Mouse (Mus musculus) embryonic facial prominence, embryonic 13.5 days (tissue): Measurements from ENCODE around the gene Tctn3. TPM values are rescaled to one million over a fixed set of nuclear protein-coding genes. Genes with fewer than 3 reads are reported as not detected.
"Not testable (repeated sequence)": the region's sequence is repeated elsewhere in the genome, so short reads cannot be mapped to it uniquely, and the experiment has no call there.

Experiments
- ATAC-seq: fragments of 200-750 bp; cut with Nextera tagmentation; 2 replicates; pipeline ENCODE4 v1.8.0; 2017; ENCODE audit warnings: low read depth; ENCODE audit not compliant: insufficient number of reproducible peaks, insufficient read depth, low FRiP score, low TSS enrichment
- H3K27ac ChIP-seq: fragments of 300-500 bp; sonication (generic); 2 replicates; pipeline ENCODE4 v1.5.1; 2015; ENCODE audit warnings: moderate library complexity, mild to moderate bottlenecking, inconsistent platforms
- H3K27me3 ChIP-seq: fragments of 300-500 bp; sonication (generic); 2 replicates; pipeline ENCODE4 v1.6.1; 2015; ENCODE audit warnings: mild to moderate bottlenecking, inconsistent platforms
- H3K36me3 ChIP-seq: fragments of 300-500 bp; sonication (generic); 2 replicates; pipeline ENCODE4 v1.6.1; 2015; ENCODE audit warnings: mild to moderate bottlenecking, inconsistent platforms
- H3K4me1 ChIP-seq: fragments of 300-500 bp; sonication (generic); 2 replicates; pipeline ENCODE4 v1.6.1; 2015; ENCODE audit warnings: inconsistent platforms
- H3K4me2 ChIP-seq: fragments of 300-500 bp; sonication (generic); 2 replicates; pipeline ENCODE4 v1.6.1; 2015; ENCODE audit warnings: moderate library complexity, mild to moderate bottlenecking, inconsistent platforms
- H3K4me3 ChIP-seq: fragments of 300-500 bp; sonication (generic); 2 replicates; pipeline ENCODE4 v1.5.1; 2015; ENCODE audit warnings: mild to moderate bottlenecking, inconsistent platforms
- H3K9ac ChIP-seq: fragments of 300-500 bp; sonication (generic); 2 replicates; pipeline ENCODE4 v1.6.1; 2015; ENCODE audit warnings: mild to moderate bottlenecking, inconsistent platforms
- H3K9me3 ChIP-seq: fragments of 300-500 bp; sonication (generic); 2 replicates; pipeline ENCODE4 v1.6.1; 2016; ENCODE audit warnings: inconsistent platforms
- WGBS: fragments of 180-500 bp; shearing (Covaris S2); methylation state at CpG from one replicate; pipeline ENCODE4 v1.1.7; 2015; ENCODE audit warnings: mixed read lengths; 5-methylcytosine and 5-hydroxymethylcytosine counted together
- polyA plus RNA-seq: library from polyadenylated mRNA; unstranded; fragments of >200 nt; fragmentation: Nextera tagmentation; extraction: Ambion mirVana; gene quantifications from 2 replicates; pipeline ENCODE4 v1.2.1, GENCODE M21; 2015

Tctn3 gene
- polyA plus RNA-seq, 1 experiment from 2014 or later: 17.0 TPM

DNA sequence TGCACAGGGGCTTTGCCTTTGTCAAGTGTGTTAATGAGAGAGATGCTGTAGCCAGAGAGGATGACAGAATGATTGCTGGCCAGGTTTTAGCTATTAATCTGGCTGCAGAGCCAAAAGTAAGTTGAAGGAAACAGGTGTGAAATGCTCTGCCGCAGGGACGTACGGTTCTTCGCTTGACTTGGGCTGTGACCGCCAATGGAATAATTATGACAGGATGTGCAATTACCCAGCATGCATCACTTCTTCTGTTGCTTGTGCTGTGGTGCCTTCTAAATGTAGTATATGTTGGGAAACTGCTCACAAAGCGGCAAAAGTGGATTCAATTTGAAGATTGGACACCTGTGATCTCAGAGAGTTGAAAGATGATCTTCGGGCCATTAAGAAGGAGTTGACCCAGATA lies 4.0 kb upstream of the Tctn3 start:
- WGBS: 77% methylated on average over 7 of the region's 7 CpGs
- H3K4me1 ChIP-seq: peaks cover 6% of the 10 kb centered on the region
- no peak for ATAC-seq

DNA sequence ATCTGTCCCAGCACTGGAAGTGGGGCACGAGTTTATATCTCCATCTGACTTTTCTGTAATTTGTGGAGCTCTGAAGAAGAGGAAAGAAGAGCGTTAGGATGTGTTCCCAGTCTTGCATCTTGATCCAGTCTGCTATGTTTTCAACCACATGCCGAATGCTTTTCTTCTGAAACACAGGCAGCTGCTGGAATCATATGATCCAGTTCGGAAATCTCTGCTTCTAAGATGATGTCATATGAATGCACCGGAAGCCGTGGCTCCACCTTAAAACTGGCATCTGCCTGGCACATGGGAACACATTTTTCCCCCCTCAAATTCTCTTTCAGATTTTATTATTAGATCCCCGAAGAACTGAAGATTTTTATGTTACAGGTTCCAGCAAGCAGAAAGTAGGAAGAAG lies 2.8 kb upstream of the Tctn3 start:
- Histone ChIP-seq H3K4me2 (no peak overlapping the region), H3K9ac (no peak overlapping the region), H3K9me3 (no peaks in the 10 kb centered on the region), H3K4me3 (no peak overlapping the region), H3K27ac (no peak overlapping the region), H3K36me3 (no peaks in the 10 kb centered on the region), H3K27me3 (no peaks in the 10 kb centered on the region), H3K4me1 (peaks cover 7% of the 10 kb centered on the region)
- ATAC-seq: no peak
- WGBS: 57% methylated on average over 7 of the region's 7 CpGs

More for the DNA sequence above, 4.0 kb upstream of the Tctn3 start:
- no peak overlapping the region for H3K27ac ChIP-seq
- H3K9ac ChIP-seq: no peak overlapping the region
- no peak overlapping the region for H3K4me2 ChIP-seq
- H3K36me3 ChIP-seq: no peaks in the 10 kb centered on the region
- H3K27me3 ChIP-seq: no peaks in the 10 kb centered on the region
- no peaks in the 10 kb centered on the region for H3K9me3 ChIP-seq
- H3K4me3 ChIP-seq: no peak overlapping the region

DNA sequence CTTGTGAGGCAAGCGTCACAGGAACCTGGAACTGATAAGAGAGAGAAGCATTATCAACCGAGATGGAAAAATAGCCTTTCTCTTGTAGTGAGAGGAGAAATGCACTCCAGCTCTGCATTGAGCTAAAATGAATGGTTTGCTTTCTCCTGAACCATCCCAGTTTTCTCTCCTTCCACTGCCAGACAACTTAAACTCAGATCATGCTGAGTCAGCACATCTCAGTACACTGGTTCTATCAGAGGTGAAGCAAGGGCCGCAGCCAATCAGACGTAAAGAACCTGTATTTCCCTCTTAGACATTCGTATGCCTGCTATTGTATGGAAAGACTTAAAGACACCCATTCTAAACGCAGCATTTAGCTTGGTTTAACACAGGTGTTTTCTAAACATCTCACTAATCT lies 4.4 kb downstream of the Tctn3 start:
- Histone ChIP-seq H3K4me1 (peaks cover 7% of the 10 kb centered on the region), H3K27me3 (no peaks in the 10 kb centered on the region), H3K27ac (no peak overlapping the region), H3K4me2 (no peak overlapping the region), H3K36me3 (peaks cover 50% of the 10 kb centered on the region), H3K9ac (no peak overlapping the region), H3K9me3 (no peaks in the 10 kb centered on the region), H3K4me3 (no peak overlapping the region)
- no peak for ATAC-seq
- WGBS: 93% methylated on average over 6 of the region's 6 CpGs

DNA sequence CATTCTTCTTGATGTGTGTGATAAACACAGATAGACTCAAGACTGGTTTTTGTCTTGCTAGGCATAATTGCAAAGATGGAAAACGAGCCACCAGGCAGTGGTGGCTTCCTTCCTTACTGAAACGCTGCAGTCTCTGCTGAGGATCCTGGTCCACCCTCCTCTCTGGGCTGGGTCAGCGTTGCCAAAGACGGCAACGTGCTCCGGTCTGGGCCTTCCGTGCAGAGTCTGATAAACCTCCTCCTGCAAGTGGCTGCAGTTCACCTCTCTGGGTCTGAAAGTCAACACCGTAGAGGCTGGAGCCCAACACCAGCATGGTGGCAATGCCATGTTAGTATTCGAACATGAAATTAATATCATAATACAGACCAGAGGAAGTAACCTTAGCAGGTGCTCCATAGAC lies 6.8 kb downstream of the Tctn3 start:
- H3K9ac ChIP-seq: no peak overlapping the region
- no peaks in the 10 kb centered on the region for H3K27me3 ChIP-seq
- no peaks in the 10 kb centered on the region for H3K9me3 ChIP-seq
- H3K4me1 ChIP-seq: no peaks in the 10 kb centered on the region
- no peak overlapping the region for H3K4me3 ChIP-seq
- H3K36me3 ChIP-seq: peaks cover 51% of the 10 kb centered on the region
- no peak for ATAC-seq
- H3K27ac ChIP-seq: no peak overlapping the region
- no peak overlapping the region for H3K4me2 ChIP-seq
- 95% methylated on average over 9 of the region's 9 CpGs for WGBS

DNA sequence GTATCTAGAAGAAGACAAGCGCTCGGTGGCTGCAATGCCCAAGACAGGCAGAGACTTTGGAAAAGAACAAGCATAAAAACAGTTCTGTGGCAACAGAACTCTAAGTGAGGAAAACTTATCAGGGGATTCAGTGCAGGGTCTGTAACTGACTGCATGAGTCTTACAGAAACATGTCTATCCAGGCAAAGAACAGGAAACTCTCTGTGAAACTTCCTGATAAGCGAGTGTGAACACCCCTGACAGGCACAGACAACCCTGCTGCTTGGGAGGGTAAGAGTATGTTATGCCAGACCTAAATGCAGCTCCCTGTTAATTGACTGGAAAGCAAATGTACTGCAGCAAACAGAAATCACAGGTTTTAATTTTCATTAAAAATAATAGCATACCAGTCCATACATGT lies 10.2 kb downstream of the Tctn3 start:
- WGBS: 89% methylated on average over 3 of the region's 3 CpGs

DNA sequence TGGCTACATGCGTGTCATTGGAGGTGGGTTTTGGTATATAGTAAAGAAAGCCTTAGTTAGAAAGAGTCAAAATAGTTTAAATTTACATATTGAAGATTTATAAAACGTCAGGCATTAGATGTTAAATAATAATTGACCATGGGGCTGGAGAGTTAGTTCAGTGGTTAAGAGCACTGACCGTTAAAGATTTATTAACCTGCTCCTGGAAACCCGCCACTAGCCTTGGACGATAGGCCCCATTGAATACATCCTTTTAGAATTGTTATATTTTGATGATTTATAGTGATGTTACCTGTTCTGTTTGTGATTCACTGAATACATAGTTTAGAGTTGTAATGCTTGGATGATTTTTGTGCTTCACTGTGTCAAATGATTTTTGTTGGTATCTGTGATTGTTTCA lies 11.2 kb downstream of the Tctn3 start:
- not testable (repeated sequence) for H3K9me3 ChIP-seq, H3K9ac ChIP-seq, H3K27ac ChIP-seq, H3K4me2 ChIP-seq, H3K4me3 ChIP-seq, H3K4me1 ChIP-seq, ATAC-seq, H3K27me3 ChIP-seq
- H3K36me3 ChIP-seq: peaks cover 40% of the 10 kb centered on the region
- 89% methylated on average over 5 of the region's 5 CpGs for WGBS

More for the DNA sequence above, 10.2 kb downstream of the Tctn3 start:
- no peaks in the 10 kb centered on the region for H3K9me3 ChIP-seq
- no peak for ATAC-seq
- H3K9ac ChIP-seq: no peak overlapping the region
- H3K4me2 ChIP-seq: no peak overlapping the region
- no peak overlapping the region for H3K4me3 ChIP-seq
- H3K27ac ChIP-seq: no peak overlapping the region
- H3K27me3 ChIP-seq: no peaks in the 10 kb centered on the region
- no peaks in the 10 kb centered on the region for H3K4me1 ChIP-seq
- H3K36me3 ChIP-seq: peaks cover 43% of the 10 kb centered on the region

DNA sequence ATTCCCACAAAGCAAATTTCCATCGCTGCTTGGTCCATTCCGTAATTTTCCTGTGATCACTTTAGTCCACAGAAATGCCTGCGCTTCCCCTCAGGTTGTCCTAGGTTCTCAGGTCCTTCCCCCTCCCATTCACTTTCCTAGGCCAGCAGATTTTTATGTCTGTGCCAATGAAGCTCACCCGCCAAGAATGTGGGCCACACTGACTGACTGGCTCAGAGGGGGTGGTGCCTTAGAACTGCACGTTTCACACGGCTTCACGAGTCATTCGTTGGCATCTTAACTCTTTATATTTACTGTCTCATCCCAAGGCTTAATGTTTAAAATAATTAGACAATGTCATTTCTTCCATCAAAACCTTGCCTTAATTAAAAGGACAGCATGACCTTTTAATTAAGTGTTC lies 16.2 kb downstream of the Tctn3 start:
- Histone ChIP-seq H3K4me1 (no peaks in the 10 kb centered on the region), H3K27ac (no peak overlapping the region), H3K4me2 (no peak overlapping the region), H3K36me3 (peaks cover 27% of the 10 kb centered on the region), H3K9me3 (no peaks in the 10 kb centered on the region), H3K4me3 (no peak overlapping the region), H3K9ac (no peak overlapping the region), H3K27me3 (no peaks in the 10 kb centered on the region)
- WGBS: 84% methylated on average over 8 of the region's 8 CpGs
- ATAC-seq: no peak

DNA sequence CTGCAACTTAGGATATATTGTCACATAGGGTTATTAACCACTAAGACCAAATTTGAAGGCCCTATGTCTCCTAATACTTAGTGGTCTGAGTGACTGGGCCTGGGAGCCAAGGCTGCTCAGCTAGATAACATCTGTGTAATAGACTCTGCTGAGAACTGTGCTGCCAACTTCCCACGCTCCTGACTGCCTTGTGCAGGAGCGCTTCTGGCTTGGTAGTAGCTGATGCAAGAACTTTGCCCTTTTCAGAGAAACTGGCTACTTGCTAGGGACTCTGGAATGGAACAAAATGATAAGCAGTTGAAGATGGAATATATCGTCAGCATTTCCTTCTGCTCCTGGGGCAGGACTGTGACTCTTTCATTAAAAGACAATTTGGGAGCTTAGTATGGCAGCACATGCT lies 16.8 kb downstream of the Tctn3 start:
- Histone ChIP-seq H3K4me1 (no peaks in the 10 kb centered on the region), H3K36me3 (peaks cover 27% of the 10 kb centered on the region), H3K4me3 (no peak overlapping the region), H3K4me2 (no peak overlapping the region), H3K27ac (no peak overlapping the region), H3K27me3 (no peaks in the 10 kb centered on the region), H3K9me3 (no peaks in the 10 kb centered on the region), H3K9ac (no peak overlapping the region)
- no peak for ATAC-seq
- WGBS: 88% methylated on average over 3 of the region's 3 CpGs

DNA sequence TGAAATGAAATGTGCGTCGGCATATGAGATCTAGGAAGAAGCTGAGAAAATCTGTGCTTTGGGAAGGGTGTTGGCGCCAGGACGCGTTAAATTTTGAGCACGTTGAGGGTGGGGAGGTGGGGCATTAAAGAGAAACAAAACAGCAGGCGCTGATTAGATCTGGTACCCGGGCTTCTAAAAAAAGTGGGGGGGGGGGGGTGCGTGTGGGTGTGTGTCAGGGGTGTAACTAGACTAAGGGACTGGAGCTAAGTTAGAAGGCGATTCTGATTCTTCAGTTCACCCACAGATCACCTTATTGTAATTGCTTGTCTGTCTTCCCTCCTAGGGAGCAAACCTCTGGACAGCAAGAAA lies 22.5 kb downstream of the Tctn3 start:
- H3K4me1 ChIP-seq: peaks cover 17% of the 10 kb centered on the region
- H3K27ac ChIP-seq: peak overlapping the region; percentile 74
- no peaks in the 10 kb centered on the region for H3K27me3 ChIP-seq
- no peak for ATAC-seq
- peaks cover 7% of the 10 kb centered on the region; the same call in 1 of the 2 replicates for H3K36me3 ChIP-seq
- H3K9ac ChIP-seq: peak overlapping the region; percentile 84
- H3K9me3 ChIP-seq: no peaks in the 10 kb centered on the region
- H3K4me3 ChIP-seq: peak overlapping the region; percentile 81
- H3K4me2 ChIP-seq: peak overlapping the region; percentile 82
- WGBS: 1% methylated on average over 10 of the region's 10 CpGs

DNA sequence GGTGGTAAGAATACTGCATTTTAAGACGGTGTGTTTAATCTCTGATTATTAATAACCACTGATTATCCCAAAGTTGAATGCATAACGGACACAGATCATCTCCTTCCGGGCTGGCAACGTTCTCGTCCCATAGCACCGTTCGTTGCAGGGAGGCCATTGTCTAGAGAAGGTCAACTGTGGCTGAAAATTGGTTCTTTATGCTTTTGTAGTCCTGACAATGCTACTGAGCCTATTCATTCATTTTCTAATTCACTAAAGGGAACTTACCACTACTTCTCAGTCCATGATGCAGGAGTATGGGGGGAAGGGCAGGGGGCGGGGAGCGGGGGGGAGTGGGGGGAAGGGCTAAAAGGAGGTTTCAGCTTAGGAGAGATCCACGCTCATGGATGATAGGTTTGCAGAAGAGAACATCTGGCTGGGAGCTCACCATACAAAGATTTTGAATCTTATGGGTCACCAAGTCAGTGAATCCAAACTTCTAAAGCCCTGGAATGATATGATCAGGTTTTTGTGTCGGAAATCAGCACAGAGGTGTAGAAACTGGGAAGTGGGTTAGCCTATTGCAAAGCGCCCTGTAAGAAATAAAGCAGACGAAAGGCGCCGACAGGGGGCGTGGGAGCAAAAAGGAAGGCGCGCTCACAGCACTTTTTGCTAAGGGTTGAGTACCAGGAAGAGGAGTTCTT lies 23.0 kb downstream of the Tctn3 start:
- H3K27me3 ChIP-seq: no peaks in the 10 kb centered on the region
- 0 out of 2 replicates have a peak, but pooled peaks have one; percentile 52 for ATAC-seq
- no peaks in the 10 kb centered on the region for H3K9me3 ChIP-seq
- H3K4me2 ChIP-seq: peak overlapping the region; percentile 82
- peaks cover 5% of the 10 kb centered on the region; the same call in 1 of the 2 replicates for H3K36me3 ChIP-seq
- H3K4me3 ChIP-seq: peak overlapping the region; percentile 81
- under 1% methylated on average over 18 of the region's 18 CpGs for WGBS
- H3K9ac ChIP-seq: peak overlapping the region; percentile 84
- peak overlapping the region; percentile 74 for H3K27ac ChIP-seq
- peaks cover 17% of the 10 kb centered on the region for H3K4me1 ChIP-seq

DNA sequence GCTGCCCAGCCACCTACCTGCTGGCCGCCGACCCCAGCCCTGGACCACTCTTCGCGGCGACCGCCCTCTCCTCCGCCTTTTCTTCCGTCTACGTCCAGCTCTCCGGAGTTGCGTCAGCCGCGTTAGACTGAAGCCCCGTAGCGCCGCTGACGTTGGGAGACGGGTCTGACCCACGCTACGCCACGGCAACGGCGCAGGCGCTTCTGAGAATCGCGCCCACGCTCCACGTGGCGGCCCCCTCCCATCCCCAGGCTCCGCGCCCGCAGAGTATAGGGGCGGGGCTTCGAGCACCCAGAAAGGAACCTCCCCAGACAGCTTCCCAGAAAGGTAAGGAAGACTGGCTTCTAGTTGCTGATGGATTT lies 23.8 kb downstream of the Tctn3 start, which contains the start of gene Aldh18a1:
Gene Aldh18a1, minus strand, starts transcription at position 171 of the 362 bp plus-strand sequence.
- Histone ChIP-seq H3K4me3 (peak within 1 kb of the TSS; percentile 81), H3K9ac (peak within 1 kb of the TSS; percentile 84), H3K27ac (peak within 1 kb of the TSS; percentile 74), H3K9me3 (no peaks in the 10 kb centered on the region), H3K27me3 (no peaks in the 10 kb centered on the region), H3K4me1 (peaks cover 17% of the 10 kb centered on the region), H3K36me3 (peaks cover 12% of the 10 kb centered on the region), H3K4me2 (peak within 1 kb of the TSS; percentile 82)
- peak; percentile 96 for ATAC-seq
- WGBS: under 1% methylated on average over 34 of the region's 34 CpGs

DNA sequence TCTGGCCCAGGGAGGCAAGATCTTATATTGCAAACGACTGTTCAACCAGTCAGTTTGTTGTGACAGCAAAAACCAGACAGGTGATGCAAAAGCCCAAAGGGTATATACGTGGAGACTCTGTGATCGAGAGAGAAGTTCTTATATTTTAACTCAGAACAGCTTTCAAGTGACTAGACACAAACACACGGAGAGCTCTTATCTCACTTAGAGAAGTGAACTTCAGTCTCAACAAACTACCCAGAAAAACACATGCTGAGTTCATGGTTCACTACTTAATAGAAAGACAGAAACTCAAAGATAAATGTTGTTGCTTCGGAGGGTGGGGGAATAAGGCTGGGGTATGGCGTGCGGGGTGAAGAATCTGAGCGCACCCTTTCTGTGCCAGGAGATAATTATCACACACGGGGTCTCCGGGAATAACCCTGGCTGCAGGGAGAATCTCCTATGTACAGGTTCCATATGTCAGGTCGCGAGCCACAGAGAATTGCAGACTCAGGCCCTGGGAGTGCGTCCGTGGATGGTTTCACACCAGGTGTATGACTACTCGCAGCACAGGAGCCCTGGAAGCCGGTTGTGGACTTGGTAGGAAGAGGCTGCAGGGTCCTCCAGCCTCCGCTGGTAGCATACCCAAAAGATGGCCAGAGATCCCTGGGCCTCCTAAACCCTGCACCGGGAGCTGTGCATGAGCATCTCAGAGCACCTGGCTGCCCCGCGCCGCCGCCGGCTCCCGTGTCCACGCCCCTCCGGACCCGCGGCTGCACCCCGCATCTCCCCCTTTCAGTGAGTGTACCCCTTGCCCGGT lies 24.3 kb downstream of the Tctn3 start:
- H3K9me3 ChIP-seq: no peaks in the 10 kb centered on the region
- H3K27me3 ChIP-seq: no peaks in the 10 kb centered on the region
- peaks cover 17% of the 10 kb centered on the region for H3K4me1 ChIP-seq
- H3K36me3 ChIP-seq: peaks cover 18% of the 10 kb centered on the region
- peak overlapping the region; percentile 84 for H3K9ac ChIP-seq
- 3% methylated on average over 30 of the region's 30 CpGs for WGBS
- H3K4me3 ChIP-seq: peak overlapping the region; percentile 81
- peak overlapping the region; percentile 82 for H3K4me2 ChIP-seq
- H3K27ac ChIP-seq: peak overlapping the region; percentile 48; the same call in 1 of the 2 replicates
- no peak; the same call in 1 of the 2 replicates for ATAC-seq
